Mouse (Mus musculus): ENCODE measurements around the gene Cdc25a. TPM values are rescaled to one million over a fixed set of nuclear protein-coding genes. Genes with fewer than 3 reads are reported as not detected.

Gene Cdc25a
- polyA plus RNA-seq, 1 experiment = 6.1 TPM

DNA sequence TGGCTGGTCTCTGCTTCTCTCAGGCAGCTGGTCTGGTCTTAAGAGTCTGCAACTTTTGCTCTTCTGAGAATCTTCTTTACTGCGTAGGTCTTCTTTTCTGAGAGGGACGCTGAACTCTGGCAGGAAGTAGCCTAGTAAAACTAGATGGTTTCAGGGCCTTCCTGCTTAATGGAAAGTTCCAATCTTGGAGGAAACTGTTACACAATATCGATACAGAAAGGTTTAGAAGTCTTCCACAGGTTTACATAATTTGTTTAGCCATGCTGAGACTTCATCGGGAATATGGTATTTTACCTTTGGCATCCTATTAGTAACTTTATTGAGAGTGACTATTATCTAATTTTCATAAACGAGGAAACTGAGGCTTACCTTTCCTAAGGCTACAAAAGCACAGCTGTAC, 54.7 kb downstream of the Cdc25a start:
- Histone ChIP-seq H3K4me3 (peak overlapping the region; percentile 97), H3K79me2 (ENCODE audit: control insufficient read depth, insufficient read depth) (peaks cover 29% of the 10 kb centered on the region), H3K36me3 (ENCODE audit: control insufficient read depth, insufficient read depth) (no peaks in the 10 kb centered on the region), H3K4me2 (ENCODE audit: low read depth) (no peak overlapping the region), H3K27me3 (ENCODE audit: control insufficient read depth, insufficient read depth, insufficient read length) (no peaks in the 10 kb centered on the region), H3ac (ENCODE audit: control insufficient read depth, insufficient read length) (no peak overlapping the region)
- TF ChIP-seq MYOG (IDR thresholded peaks at IDR 0.05; ENCODE audit: control insufficient read depth in 1 of 3, insufficient read depth in 1 of 3, insufficient read length in 2 of 3, low read depth in 2 of 3) = no peak
- no peak for TF ChIP-seq POLR2A (IDR thresholded peaks at IDR 0.05; ENCODE audit: insufficient read length, low read depth)
- no peak for TF ChIP-seq MAX (IDR thresholded peaks at IDR 0.05; ENCODE audit: low read depth)
- TF ChIP-seq MYOD1 (IDR thresholded peaks at IDR 0.05; ENCODE audit: control insufficient read depth in 1 of 3, insufficient read length in 2 of 3, low read depth in 2 of 3) = no peak
- no peak for TF ChIP-seq USF1 (IDR thresholded peaks at IDR 0.05; ENCODE audit: low read depth)
- TF ChIP-seq REST (IDR thresholded peaks at IDR 0.05; ENCODE audit: insufficient read depth, insufficient read length) = no peak
- TF ChIP-seq POLR2AphosphoS2 (IDR thresholded peaks at IDR 0.05; ENCODE audit: insufficient read length, low read depth) = no peak
- no peak for TF ChIP-seq SRF (IDR thresholded peaks at IDR 0.05; ENCODE audit: control insufficient read depth, insufficient read length, low read depth)
- no peak for TF ChIP-seq TCF3 (IDR thresholded peaks at IDR 0.05; ENCODE audit: insufficient read length, low read depth)
- no peak for TF ChIP-seq CEBPB (IDR thresholded peaks at IDR 0.05; ENCODE audit: insufficient read depth, poor library complexity, severe bottlenecking)
- TF ChIP-seq TCF12 (IDR thresholded peaks at IDR 0.05; ENCODE audit: insufficient read depth, poor library complexity, severe bottlenecking) = no peak
- TF ChIP-seq E2F4 (IDR thresholded peaks at IDR 0.05; ENCODE audit: insufficient read depth) = no peak

GRCm38 (mm10) chr9:109930752-109931151, 55.4 kb downstream of the Cdc25a start:
- no peaks in the 10 kb centered on the region for H3K36me3 ChIP-seq (ENCODE audit: control insufficient read depth, insufficient read depth)
- H3K4me3 ChIP-seq = peak overlapping the region; percentile 97
- H3ac ChIP-seq (ENCODE audit: control insufficient read depth, insufficient read length) = peak overlapping the region; percentile 99
- peak overlapping the region; percentile 64 for H3K4me2 ChIP-seq (ENCODE audit: low read depth)
- TF ChIP-seq SRF (IDR thresholded peaks at IDR 0.05; ENCODE audit: control insufficient read depth, insufficient read length, low read depth) = no peak
- no peak for TF ChIP-seq POLR2A (IDR thresholded peaks at IDR 0.05; ENCODE audit: insufficient read length, low read depth)
- TF ChIP-seq USF1 (IDR thresholded peaks at IDR 0.05; ENCODE audit: low read depth) = no peak
- TF ChIP-seq MYOD1 (IDR thresholded peaks at IDR 0.05; ENCODE audit: control insufficient read depth in 1 of 3, insufficient read length in 2 of 3, low read depth in 2 of 3) = no peak
- no peak for TF ChIP-seq REST (IDR thresholded peaks at IDR 0.05; ENCODE audit: insufficient read depth, insufficient read length)
- no peak for TF ChIP-seq POLR2AphosphoS2 (IDR thresholded peaks at IDR 0.05; ENCODE audit: insufficient read length, low read depth)
- no peak for TF ChIP-seq E2F4 (IDR thresholded peaks at IDR 0.05; ENCODE audit: insufficient read depth)
- no peak for TF ChIP-seq MYOG (IDR thresholded peaks at IDR 0.05; ENCODE audit: control insufficient read depth in 1 of 3, insufficient read depth in 1 of 3, insufficient read length in 2 of 3, low read depth in 2 of 3)
- H3K27me3 ChIP-seq (ENCODE audit: control insufficient read depth, insufficient read depth, insufficient read length) = no peaks in the 10 kb centered on the region
- H3K79me2 ChIP-seq (ENCODE audit: control insufficient read depth, insufficient read depth) = peaks cover 36% of the 10 kb centered on the region

DNA sequence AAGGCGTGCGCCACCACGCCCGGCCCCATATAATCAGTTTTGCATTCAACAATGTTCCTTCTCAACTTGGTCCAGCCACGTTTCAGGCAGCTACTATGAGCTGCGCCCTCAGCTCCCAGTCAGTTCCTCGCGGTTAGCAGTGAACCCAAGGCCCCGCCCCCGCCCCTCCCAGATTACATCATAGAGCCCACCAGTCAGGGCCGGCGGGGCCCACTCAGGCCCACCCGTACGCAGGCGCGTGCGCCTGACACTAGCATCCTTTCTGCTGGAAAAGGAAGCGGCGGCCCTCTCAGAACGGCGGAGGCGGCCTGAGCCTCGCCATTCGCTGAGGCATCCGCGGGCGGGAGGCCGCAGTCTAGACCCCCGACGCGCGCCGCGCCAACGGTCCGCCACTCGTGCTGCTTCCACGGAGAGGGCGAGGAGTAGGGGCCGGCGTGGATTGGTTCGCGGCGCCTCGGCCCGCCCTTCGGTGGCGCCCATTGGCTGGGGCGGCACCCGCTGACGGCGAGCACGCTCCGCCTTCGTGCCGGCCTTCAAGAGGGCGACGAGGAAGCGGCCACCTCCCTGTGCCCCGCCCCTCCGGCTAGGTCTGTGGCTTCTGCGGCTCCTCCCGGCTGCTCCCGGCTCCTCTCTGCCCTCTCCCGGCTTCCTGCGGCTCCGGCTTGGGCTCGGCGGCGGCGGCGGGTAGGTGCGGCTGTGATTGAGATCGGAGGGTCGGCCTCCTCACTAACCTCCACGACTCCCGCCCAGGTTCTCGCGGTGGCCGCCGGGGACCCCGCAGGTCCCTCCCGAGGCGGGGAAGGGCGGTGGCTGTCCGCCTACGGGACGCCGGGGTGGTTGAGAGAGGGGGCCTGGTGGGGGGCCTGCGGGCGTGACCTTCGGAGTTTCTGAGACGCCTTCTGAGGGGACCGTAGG, 56.1 kb downstream of the Cdc25a start, which contains the start of gene Map4:
Map4 (plus strand) TSS at position 204 of the 915 bp plus-strand sequence.
- peak within 1 kb of the TSS; percentile 97 for H3K4me3 ChIP-seq
- H3K79me2 ChIP-seq (ENCODE audit: control insufficient read depth, insufficient read depth) = peaks cover 43% of the 10 kb centered on the region
- TF ChIP-seq CEBPB (IDR thresholded peaks at IDR 0.05; ENCODE audit: insufficient read depth, poor library complexity, severe bottlenecking) = no peak
- TF ChIP-seq USF1 (IDR thresholded peaks at IDR 0.05; ENCODE audit: low read depth) = no peak
- TF ChIP-seq E2F4 (IDR thresholded peaks at IDR 0.05; ENCODE audit: insufficient read depth) = peak; percentile 41
- TF ChIP-seq MYOG (IDR thresholded peaks at IDR 0.05; ENCODE audit: control insufficient read depth in 1 of 3, insufficient read depth in 1 of 3, insufficient read length in 2 of 3, low read depth in 2 of 3) = peak in 1 of 3 experiments; percentile 42
- no peak for TF ChIP-seq TCF3 (IDR thresholded peaks at IDR 0.05; ENCODE audit: insufficient read length, low read depth)
- peak; percentile 83 for TF ChIP-seq POLR2AphosphoS2 (IDR thresholded peaks at IDR 0.05; ENCODE audit: insufficient read length, low read depth)
- TF ChIP-seq TCF12 (IDR thresholded peaks at IDR 0.05; ENCODE audit: insufficient read depth, poor library complexity, severe bottlenecking) = no peak
- no peak for TF ChIP-seq REST (IDR thresholded peaks at IDR 0.05; ENCODE audit: insufficient read depth, insufficient read length)
- TF ChIP-seq MAX (IDR thresholded peaks at IDR 0.05; ENCODE audit: low read depth) = no peak
- TF ChIP-seq SRF (IDR thresholded peaks at IDR 0.05; ENCODE audit: control insufficient read depth, insufficient read length, low read depth) = no peak
- TF ChIP-seq POLR2A (IDR thresholded peaks at IDR 0.05; ENCODE audit: insufficient read length, low read depth) = peak; percentile 89
- no peak for TF ChIP-seq MYOD1 (IDR thresholded peaks at IDR 0.05; ENCODE audit: control insufficient read depth in 1 of 3, insufficient read length in 2 of 3, low read depth in 2 of 3)
- no peaks in the 10 kb centered on the region for H3K36me3 ChIP-seq (ENCODE audit: control insufficient read depth, insufficient read depth)
- peak within 1 kb of the TSS; percentile 64 for H3K4me2 ChIP-seq (ENCODE audit: low read depth)
- no peaks in the 10 kb centered on the region for H3K27me3 ChIP-seq (ENCODE audit: control insufficient read depth, insufficient read depth, insufficient read length)
- peak within 1 kb of the TSS; percentile 99 for H3ac ChIP-seq (ENCODE audit: control insufficient read depth, insufficient read length)

GRCm38 (mm10) chr9:109932361-109932755, 57.0 kb downstream of the Cdc25a start:
- Histone ChIP-seq H3K4me2 (ENCODE audit: low read depth) (peak overlapping the region; percentile 49), H3ac (ENCODE audit: control insufficient read depth, insufficient read length) (peak overlapping the region; percentile 99), H3K36me3 (ENCODE audit: control insufficient read depth, insufficient read depth) (no peaks in the 10 kb centered on the region), H3K27me3 (ENCODE audit: control insufficient read depth, insufficient read depth, insufficient read length) (no peaks in the 10 kb centered on the region), H3K79me2 (ENCODE audit: control insufficient read depth, insufficient read depth) (peaks cover 52% of the 10 kb centered on the region), H3K4me3 (peak overlapping the region; percentile 97)
- TF ChIP-seq TCF3 (IDR thresholded peaks at IDR 0.05; ENCODE audit: insufficient read length, low read depth) (no peak), POLR2AphosphoS2 (IDR thresholded peaks at IDR 0.05; ENCODE audit: insufficient read length, low read depth) (no peak), POLR2A (IDR thresholded peaks at IDR 0.05; ENCODE audit: insufficient read length, low read depth) (no peak), CEBPB (IDR thresholded peaks at IDR 0.05; ENCODE audit: insufficient read depth, poor library complexity, severe bottlenecking) (no peak), MAX (IDR thresholded peaks at IDR 0.05; ENCODE audit: low read depth) (no peak), SRF (IDR thresholded peaks at IDR 0.05; ENCODE audit: control insufficient read depth, insufficient read length, low read depth) (no peak), E2F4 (IDR thresholded peaks at IDR 0.05; ENCODE audit: insufficient read depth) (no peak), USF1 (IDR thresholded peaks at IDR 0.05; ENCODE audit: low read depth) (no peak), MYOG (IDR thresholded peaks at IDR 0.05; ENCODE audit: control insufficient read depth in 1 of 3, insufficient read depth in 1 of 3, insufficient read length in 2 of 3, low read depth in 2 of 3) (no peak), TCF12 (IDR thresholded peaks at IDR 0.05; ENCODE audit: insufficient read depth, poor library complexity, severe bottlenecking) (no peak), REST (IDR thresholded peaks at IDR 0.05; ENCODE audit: insufficient read depth, insufficient read length) (no peak), MYOD1 (IDR thresholded peaks at IDR 0.05; ENCODE audit: control insufficient read depth in 1 of 3, insufficient read length in 2 of 3, low read depth in 2 of 3) (no peak)
